Mouse (Mus musculus): ENCODE results near the gene Gm13941.

The Gm13941 gene

DNA sequence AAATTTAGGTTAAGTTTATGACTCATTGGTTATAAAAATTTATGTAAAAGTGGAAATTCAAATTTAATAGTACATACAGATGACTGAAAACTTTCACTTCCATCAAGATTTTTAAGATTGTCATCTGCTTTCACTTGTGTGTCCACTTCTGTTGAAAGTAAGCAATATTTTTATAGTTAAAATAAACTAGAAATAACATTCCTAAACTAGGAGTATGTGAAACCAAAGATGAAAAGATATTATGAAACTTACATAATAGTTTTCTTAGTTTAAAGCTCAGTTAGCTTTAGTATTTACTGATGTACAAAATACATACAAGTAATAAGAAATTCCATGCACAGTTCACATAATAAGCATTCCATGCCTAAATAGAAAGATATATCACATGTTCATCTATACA, at the start of gene Gm13941:
Gene Gm13941, minus strand, starts transcription at position 101 of the 400 bp plus-strand sequence.
- no peak for DNase-seq (ENCODE audit: low spot score)

- DNase-seq (ENCODE audit: low spot score): no peak
Observed at GRCm38 (mm10) chr2:111152836-111153235, 47.1 kb upstream of the Gm13941 start, which contains the start of gene Gm15130. Gene Gm15130, minus strand, starts transcription at chr2:111152936.

- peak; percentile 14 for DNase-seq (ENCODE audit: low spot score)
Observed at GRCm38 (mm10) chr2:111135739-111136138, 30.0 kb upstream of the Gm13941 start.

DNA sequence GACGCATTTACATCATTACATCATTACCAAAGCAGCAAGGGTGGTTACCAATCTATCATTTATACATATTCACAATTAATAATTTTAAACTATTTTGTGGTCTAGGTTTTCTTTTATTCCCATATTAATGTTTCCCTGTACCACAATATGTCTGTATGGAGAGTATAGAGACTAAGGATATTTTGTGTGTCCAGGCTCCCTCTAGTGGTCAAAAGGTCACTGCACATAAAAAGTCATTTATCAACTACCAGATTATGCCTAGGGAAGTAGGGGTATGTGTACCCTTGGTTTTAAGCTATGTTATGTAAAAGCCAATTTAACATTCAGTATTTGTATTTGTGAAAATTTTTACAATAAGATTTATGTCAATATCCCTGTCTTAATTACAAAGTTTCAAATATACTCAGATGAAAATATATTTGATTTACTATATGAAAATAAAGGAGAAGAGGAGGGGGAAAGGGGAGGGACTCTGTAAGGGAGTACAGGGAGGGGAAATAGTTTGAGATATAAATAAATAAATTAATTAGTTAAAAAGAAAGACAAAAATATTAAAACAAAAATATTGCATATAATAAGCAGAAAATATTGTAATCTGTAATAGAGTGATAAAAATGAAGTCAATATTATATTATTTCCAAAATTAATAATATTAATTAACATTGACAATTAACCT, 47.1 kb downstream of the Gm13941 start:
- DNase-seq (ENCODE audit: low spot score): peak; percentile 67

All from embryo, embryonic 10 days (tissue).